23 mouse cellular contexts compared by ENCODE assay signal in the genomic region with DNA sequence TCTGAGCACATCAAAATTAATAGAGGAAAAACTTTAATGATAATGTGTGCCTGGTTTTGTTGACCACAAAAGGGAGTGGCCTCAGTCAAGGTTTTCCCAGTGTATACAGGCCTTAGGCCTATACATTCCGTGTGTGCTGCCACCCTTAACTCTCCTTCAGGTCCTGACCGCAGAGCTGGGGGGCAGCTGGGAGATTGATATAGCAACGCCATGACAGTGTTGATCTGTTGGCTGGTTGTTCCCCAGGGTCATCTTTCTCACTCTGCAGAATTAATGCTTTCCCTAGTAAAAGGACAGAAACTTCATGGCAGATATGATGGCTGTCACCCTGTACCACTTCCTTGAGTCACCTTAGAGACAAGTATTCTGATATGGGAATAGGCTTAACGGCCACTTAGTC.
"Had no signal": no experiment of that assay in that cellular context is flagged by ENCODE, and none has a peak within 500 bp of the region (broad histone marks: within the 10 kb centered on the region; RNA-seq: fewer than 3 reads in every experiment).

No protein-coding gene starts in this region.

- H3K27me3 ChIP-seq: heart, embryonic 12.5 days; hindbrain, embryonic 12.5 days; limb, embryonic 12.5 days; liver, embryonic 12.5 days had no signal

- DNase-seq: forebrain, postnatal 0 days; gastrocnemius, postnatal 14 days; heart, postnatal 10 days; heart, postnatal 4 days; kidney, adult 18-20 months; kidney, adult 8-10 months; kidney, postnatal 10 days; kidney, postnatal 25 days; kidney, postnatal 4 days; liver had no signal

- ATAC-seq: forebrain, postnatal 0 days; hindbrain, embryonic 16.5 days; inflammation-experienced regulatory T-cells, adult 6 months; intestine, postnatal 0 days; liver, embryonic 12.5 days had no signal

- H3K9ac ChIP-seq: forebrain, postnatal 0 days; heart, embryonic 12.5 days; hindbrain, embryonic 12.5 days; hindbrain, embryonic 14.5 days; limb, embryonic 12.5 days; liver, embryonic 12.5 days; liver, embryonic 14.5 days had no signal

- H3K4me2 ChIP-seq: heart, embryonic 12.5 days; hindbrain, embryonic 12.5 days; hindbrain, embryonic 14.5 days; limb, embryonic 12.5 days; liver, embryonic 12.5 days had no signal

- H3K36me3 ChIP-seq: heart, embryonic 12.5 days; limb, embryonic 10.5 days; limb, embryonic 12.5 days; liver, embryonic 12.5 days had no signal

- H3K4me3 ChIP-seq: heart, embryonic 12.5 days; hindbrain, embryonic 10.5 days; hindbrain, embryonic 12.5 days; layer of hippocampus, adult 2 months; left cerebral cortex, adult 2 months; limb, embryonic 10.5 days; limb, embryonic 12.5 days; liver, embryonic 12.5 days had no signal

- H3K27ac ChIP-seq: hindbrain, embryonic 10.5 days; hindbrain, embryonic 12.5 days; hindbrain, embryonic 14.5 days; layer of hippocampus, adult 2 months; left cerebral cortex, adult 2 months; limb, embryonic 10.5 days; limb, embryonic 12.5 days; liver, embryonic 12.5 days; liver, embryonic 14.5 days had no signal

- H3K4me1 ChIP-seq: heart, embryonic 12.5 days; hindbrain, embryonic 10.5 days; hindbrain, embryonic 12.5 days; liver, embryonic 12.5 days had no signal

- H3K9me3 ChIP-seq: heart, embryonic 12.5 days; hindbrain, embryonic 10.5 days; hindbrain, embryonic 12.5 days; limb, embryonic 10.5 days; limb, embryonic 12.5 days; liver, embryonic 12.5 days had no signal
